Mouse (Mus musculus) neural tube, embryonic 13.5 days (tissue): ENCODE measurements around the gene Lnpk. TPM values are rescaled to one million over a fixed set of nuclear protein-coding genes. Genes with fewer than 3 reads are reported as not detected.

Experiments
- ATAC-seq: fragments of 200-750 bp; cut with Nextera tagmentation; 2 replicates; pipeline ENCODE4 v1.8.0; 2017; ENCODE audit warnings: low read depth, mild to moderate bottlenecking, moderate TSS enrichment, moderate library complexity
- H3K27ac ChIP-seq: fragments of 300-500 bp; sonication (generic); replicated peaks from 2 replicates; pipeline ENCODE4 v1.5.1; 2015; ENCODE audit warnings: moderate library complexity, mild to moderate bottlenecking, inconsistent platforms
- H3K27me3 ChIP-seq: fragments of 300-500 bp; sonication (generic); 2 replicates; pipeline ENCODE4 v1.6.1; 2015; ENCODE audit warnings: mild to moderate bottlenecking, inconsistent platforms
- H3K36me3 ChIP-seq: fragments of 300-500 bp; sonication (generic); 2 replicates; pipeline ENCODE4 v1.6.1; 2015; ENCODE audit warnings: mild to moderate bottlenecking, inconsistent platforms
- H3K4me1 ChIP-seq: fragments of 300-500 bp; sonication (generic); replicated peaks from 2 replicates; pipeline ENCODE4 v1.6.1; 2015; ENCODE audit warnings: inconsistent platforms
- H3K4me2 ChIP-seq: fragments of 300-500 bp; sonication (generic); 2 replicates; pipeline ENCODE4 v1.6.1; 2015; ENCODE audit warnings: inconsistent platforms, mild to moderate bottlenecking, moderate library complexity
- H3K4me3 ChIP-seq: fragments of 300-500 bp; sonication (generic); 2 replicates; pipeline ENCODE4 v1.5.1; 2015; ENCODE audit warnings: mild to moderate bottlenecking, inconsistent platforms
- H3K9ac ChIP-seq: fragments of 300-500 bp; sonication (generic); 2 replicates; pipeline ENCODE4 v1.6.1; 2015; ENCODE audit warnings: moderate library complexity, mild to moderate bottlenecking, inconsistent platforms
- H3K9me3 ChIP-seq: fragments of 300-500 bp; sonication (generic); 2 replicates; pipeline ENCODE4 v1.6.1; 2016; ENCODE audit warnings: inconsistent platforms
- WGBS: fragments of 180-500 bp; shearing (Covaris S2); methylation state at CpG from one replicate; pipeline ENCODE4 v1.1.7; 2015; 5-methylcytosine and 5-hydroxymethylcytosine counted together
- polyA plus RNA-seq: library from polyadenylated mRNA; unstranded; fragments of >200 nt; fragmentation: Nextera tagmentation; extraction: Ambion mirVana; gene quantifications from 2 replicates; pipeline ENCODE4 v1.2.1, GENCODE M21; 2015

The Lnpk gene
- polyA plus RNA-seq, 1 experiment from 2014 or later = 45.0 TPM

DNA sequence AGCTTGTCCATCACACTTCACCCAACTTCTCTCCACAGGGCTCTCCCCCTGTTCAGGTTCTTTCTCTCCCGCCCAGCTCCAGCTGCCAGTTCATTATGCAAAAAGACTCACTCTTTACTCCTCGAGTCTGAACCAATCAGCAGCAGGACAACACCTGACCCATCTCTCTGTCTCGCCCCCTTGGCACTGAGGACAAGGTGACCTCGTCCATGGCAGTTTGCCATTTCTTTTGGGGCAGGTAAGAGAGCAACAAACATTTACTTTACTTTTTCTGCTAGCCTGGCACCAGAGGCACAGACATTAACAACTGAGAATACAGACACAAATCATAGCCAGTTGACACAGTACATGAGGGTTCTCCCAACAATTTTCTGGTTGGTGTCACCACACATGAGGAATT is 8.8 kb downstream of the Lnpk start:
- H3K36me3 ChIP-seq = peaks cover 10% of the 10 kb centered on the region; the same call in 1 of the 2 replicates
- 63% methylated on average over 4 of the region's 4 CpGs for WGBS
- no peak for ATAC-seq

DNA sequence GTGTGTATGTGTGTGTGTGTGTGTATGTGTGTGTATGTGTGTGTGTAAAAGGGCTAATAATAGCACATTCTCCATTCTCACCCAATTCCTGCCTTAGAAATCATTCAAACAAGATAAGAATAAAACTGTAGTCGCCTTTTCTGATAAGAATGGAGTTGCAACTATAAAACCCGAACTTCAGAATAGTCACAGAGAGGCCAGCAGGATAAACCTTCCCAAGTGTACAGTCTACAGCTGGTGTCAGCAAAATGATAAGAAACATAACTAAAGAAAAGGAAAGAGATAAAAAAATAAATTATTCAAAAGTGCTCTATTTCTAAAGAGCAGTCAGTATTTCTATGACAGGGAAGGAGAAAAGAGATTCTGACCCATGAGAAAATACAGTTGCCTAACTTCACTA is 19.4 kb downstream of the Lnpk start:
- ATAC-seq = no peak
- H3K4me2 ChIP-seq = no peak overlapping the region
- no peaks in the 10 kb centered on the region for H3K27me3 ChIP-seq
- H3K27ac ChIP-seq = no peak overlapping the region
- H3K4me1 ChIP-seq = no peaks in the 10 kb centered on the region
- no peak overlapping the region for H3K9ac ChIP-seq
- 88% methylated on average over 2 of the region's 2 CpGs for WGBS
- H3K4me3 ChIP-seq = no peak overlapping the region
- peaks cover 14% of the 10 kb centered on the region; the same call in 1 of the 2 replicates for H3K36me3 ChIP-seq
- no peaks in the 10 kb centered on the region for H3K9me3 ChIP-seq

More for the DNA sequence above, 8.8 kb downstream of the Lnpk start:
- Histone ChIP-seq H3K4me2 (no peak overlapping the region), H3K4me1 (no peaks in the 10 kb centered on the region), H3K9ac (no peak overlapping the region), H3K9me3 (no peaks in the 10 kb centered on the region), H3K27me3 (no peaks in the 10 kb centered on the region), H3K4me3 (no peak overlapping the region), H3K27ac (no peak overlapping the region)

DNA sequence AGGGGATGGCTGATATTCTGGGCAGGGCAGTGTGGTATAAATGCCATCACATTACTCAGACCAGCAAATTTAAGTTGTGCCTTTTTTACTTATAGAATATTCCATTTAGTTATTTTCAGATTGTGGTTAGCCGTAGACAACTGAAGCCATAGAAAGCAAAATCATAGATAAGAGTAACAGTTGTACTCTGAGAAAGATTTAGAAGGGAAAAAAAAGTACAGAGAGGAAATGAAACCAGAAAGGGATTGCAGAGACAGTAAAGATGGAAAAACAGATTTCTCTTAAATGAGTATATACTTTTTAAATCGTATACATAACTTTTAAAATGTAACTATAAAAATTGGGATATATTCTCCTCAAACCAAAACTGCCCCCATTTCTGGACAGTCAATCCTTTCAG is 20.1 kb downstream of the Lnpk start:
- peaks cover 18% of the 10 kb centered on the region for H3K36me3 ChIP-seq
- no peak overlapping the region for H3K4me3 ChIP-seq
- WGBS = 92% methylated on average over 2 of the region's 2 CpGs
- no peak overlapping the region for H3K9ac ChIP-seq
- no peaks in the 10 kb centered on the region for H3K9me3 ChIP-seq
- no peak for ATAC-seq
- no peaks in the 10 kb centered on the region for H3K4me1 ChIP-seq
- H3K27ac ChIP-seq = no peak overlapping the region
- H3K27me3 ChIP-seq = no peaks in the 10 kb centered on the region
- no peak overlapping the region for H3K4me2 ChIP-seq

DNA sequence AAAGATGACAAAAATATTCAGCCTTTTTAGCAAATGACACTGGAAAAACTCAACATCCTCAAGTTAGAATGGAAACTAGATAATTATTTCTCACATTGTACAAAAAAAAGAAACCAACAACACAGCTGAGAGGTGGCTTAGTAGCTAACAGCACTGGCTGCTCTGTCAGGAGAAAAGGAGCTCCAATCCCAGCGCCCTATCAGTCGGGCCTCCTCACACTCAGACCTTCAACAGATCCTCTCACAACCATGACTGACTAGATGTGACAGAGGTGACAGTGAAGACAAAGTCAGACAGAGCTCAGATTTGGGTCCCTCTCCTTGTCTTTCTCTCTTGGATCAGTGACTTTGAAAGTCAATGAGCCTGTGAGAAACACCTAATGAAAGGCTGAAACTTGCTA is 21.8 kb downstream of the Lnpk start:
- no peak overlapping the region for H3K27ac ChIP-seq
- no peak for ATAC-seq
- peaks cover 31% of the 10 kb centered on the region for H3K36me3 ChIP-seq
- WGBS = 84% methylated on average over 2 of the region's 2 CpGs
- no peak overlapping the region for H3K9ac ChIP-seq
- no peaks in the 10 kb centered on the region for H3K27me3 ChIP-seq
- H3K4me1 ChIP-seq = no peaks in the 10 kb centered on the region
- H3K9me3 ChIP-seq = no peaks in the 10 kb centered on the region
- H3K4me3 ChIP-seq = no peak overlapping the region
- H3K4me2 ChIP-seq = no peak overlapping the region

DNA sequence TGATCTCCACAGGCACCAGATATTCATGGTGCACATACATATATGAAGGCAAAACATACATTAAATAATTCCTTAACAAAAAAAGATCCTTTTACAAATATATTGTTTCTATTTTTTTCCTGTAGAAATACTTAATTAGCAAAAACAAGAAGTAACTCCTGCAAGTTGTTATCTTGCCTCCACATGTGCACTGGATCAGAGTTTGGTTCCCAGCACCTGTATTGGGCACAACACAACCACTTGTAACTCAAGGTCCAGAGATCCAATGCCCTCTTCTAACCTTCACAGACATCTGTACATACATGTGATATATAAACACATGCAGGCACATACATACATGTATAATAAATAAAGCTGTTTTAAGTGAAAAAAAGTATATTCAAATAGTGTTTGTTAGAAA is 27.3 kb downstream of the Lnpk start:
- H3K27me3 ChIP-seq = no peaks in the 10 kb centered on the region
- H3K4me1 ChIP-seq = no peaks in the 10 kb centered on the region
- no peaks in the 10 kb centered on the region for H3K9me3 ChIP-seq
- H3K4me2 ChIP-seq = no peak overlapping the region
- H3K4me3 ChIP-seq = no peak overlapping the region
- no peak overlapping the region for H3K27ac ChIP-seq
- H3K36me3 ChIP-seq = peaks cover 17% of the 10 kb centered on the region
- H3K9ac ChIP-seq = no peak overlapping the region
- no peak for ATAC-seq

DNA sequence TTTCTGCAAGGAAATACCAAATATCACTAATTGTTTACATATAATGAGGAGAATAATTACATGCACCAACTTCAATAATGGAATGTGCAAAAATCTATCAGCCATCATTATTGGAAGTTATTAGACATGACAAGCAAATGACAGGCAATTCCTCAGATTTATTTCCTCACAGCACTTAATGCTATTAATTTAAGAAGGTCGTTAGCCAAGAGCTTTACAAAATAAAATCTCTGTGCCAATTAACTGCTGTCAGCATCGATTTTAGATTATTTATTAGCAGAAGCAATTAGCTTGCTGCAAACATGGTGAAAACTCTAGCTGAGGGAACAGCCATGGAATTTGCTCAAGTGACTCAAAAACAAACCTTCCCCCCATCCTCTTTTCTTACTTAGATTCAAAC is 30.9 kb downstream of the Lnpk start:
- H3K4me1 ChIP-seq = no peaks in the 10 kb centered on the region
- no peak overlapping the region for H3K4me3 ChIP-seq
- WGBS = 47% methylated on average over 2 of the region's 2 CpGs
- H3K27ac ChIP-seq = no peak overlapping the region
- ATAC-seq = no peak
- H3K9me3 ChIP-seq = no peaks in the 10 kb centered on the region
- no peak overlapping the region for H3K4me2 ChIP-seq
- H3K9ac ChIP-seq = no peak overlapping the region
- H3K36me3 ChIP-seq = peaks cover 7% of the 10 kb centered on the region
- H3K27me3 ChIP-seq = no peaks in the 10 kb centered on the region

DNA sequence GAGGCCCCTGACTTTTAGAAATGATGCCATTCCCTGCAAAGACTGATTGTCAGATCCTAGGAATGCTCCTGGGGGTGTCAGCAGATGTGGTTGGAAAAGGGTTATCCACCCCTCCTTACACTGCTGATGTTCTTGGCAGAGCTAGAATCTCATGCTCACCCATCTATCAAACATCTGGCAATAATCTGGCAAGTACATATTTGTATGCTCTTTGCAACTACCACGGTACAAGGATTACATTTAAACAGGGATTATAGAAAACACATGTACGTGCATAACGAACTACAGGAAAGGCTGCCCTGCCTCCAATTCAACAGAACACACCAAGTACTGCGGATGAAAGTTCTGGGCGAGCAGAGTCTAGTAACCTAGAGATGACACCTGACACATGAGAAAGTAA is 70.9 kb downstream of the Lnpk start:
- H3K4me3 ChIP-seq = no peak overlapping the region
- no peak for ATAC-seq
- H3K4me1 ChIP-seq = 0 out of 2 replicates have a peak, but pooled peaks cover 3% of the 10 kb centered on the region
- H3K27ac ChIP-seq = no peak overlapping the region
- H3K4me2 ChIP-seq = no peak overlapping the region
- H3K9me3 ChIP-seq = no peaks in the 10 kb centered on the region
- H3K9ac ChIP-seq = no peak overlapping the region
- 89% methylated on average over 5 of the region's 5 CpGs for WGBS
- no peaks in the 10 kb centered on the region for H3K27me3 ChIP-seq
- no peaks in the 10 kb centered on the region for H3K36me3 ChIP-seq

DNA sequence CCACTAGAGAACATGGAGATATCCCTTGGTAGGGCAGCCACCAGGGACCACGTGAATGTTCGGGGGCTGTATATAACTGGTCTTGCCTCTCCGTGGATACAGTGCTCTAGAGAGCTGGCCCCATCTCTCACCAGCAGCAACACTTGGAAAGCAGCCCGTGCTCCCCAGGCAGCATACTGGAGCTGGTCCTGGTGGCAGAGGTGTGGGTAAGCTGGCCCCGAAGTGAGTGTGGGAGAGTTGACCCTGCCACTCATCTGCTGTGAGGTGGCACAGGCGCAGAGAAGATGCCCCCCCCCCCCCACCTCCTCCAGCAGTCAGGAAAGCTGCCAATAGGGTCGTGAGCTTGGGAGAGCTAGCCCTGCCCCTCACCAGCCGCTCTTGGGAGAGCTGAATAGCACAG is 72.8 kb downstream of the Lnpk start:
- Histone ChIP-seq H3K27ac (no peak overlapping the region), H3K27me3 (no peaks in the 10 kb centered on the region), H3K4me3 (no peak overlapping the region), H3K9me3 (no peaks in the 10 kb centered on the region), H3K4me1 (0 out of 2 replicates have a peak, but pooled peaks cover 3% of the 10 kb centered on the region), H3K4me2 (no peak overlapping the region), H3K9ac (no peak overlapping the region), H3K36me3 (no peaks in the 10 kb centered on the region)
- ATAC-seq = no peak
- WGBS = 32% methylated on average over 8 of the region's 8 CpGs

DNA sequence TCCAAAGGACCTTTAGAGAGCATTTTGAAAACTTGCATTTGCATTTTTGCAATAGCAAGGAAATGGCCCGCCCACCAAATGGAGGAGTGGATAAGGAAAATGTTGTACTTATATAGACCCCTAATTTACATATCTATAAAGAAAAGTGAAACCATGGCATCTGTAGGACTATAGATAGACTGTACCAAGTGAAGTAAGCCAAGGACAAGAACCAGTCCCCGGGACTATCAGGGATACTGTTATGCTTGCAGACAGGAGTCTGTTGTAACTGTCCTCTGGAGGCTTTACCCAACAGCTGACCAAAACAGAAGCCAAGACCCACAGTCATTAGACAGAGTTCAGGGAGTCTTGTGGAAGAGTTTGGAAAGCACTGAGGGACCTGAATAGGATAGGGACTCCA is 78.9 kb downstream of the Lnpk start:
- no peak for ATAC-seq
- Histone ChIP-seq H3K4me3 (no peak overlapping the region), H3K27ac (no peak overlapping the region), H3K4me2 (no peak overlapping the region), H3K9ac (no peak overlapping the region), H3K27me3 (no peaks in the 10 kb centered on the region), H3K36me3 (no peaks in the 10 kb centered on the region), H3K9me3 (no peaks in the 10 kb centered on the region), H3K4me1 (no peaks in the 10 kb centered on the region)
- WGBS = 91% methylated on average over 2 of the region's 2 CpGs

DNA sequence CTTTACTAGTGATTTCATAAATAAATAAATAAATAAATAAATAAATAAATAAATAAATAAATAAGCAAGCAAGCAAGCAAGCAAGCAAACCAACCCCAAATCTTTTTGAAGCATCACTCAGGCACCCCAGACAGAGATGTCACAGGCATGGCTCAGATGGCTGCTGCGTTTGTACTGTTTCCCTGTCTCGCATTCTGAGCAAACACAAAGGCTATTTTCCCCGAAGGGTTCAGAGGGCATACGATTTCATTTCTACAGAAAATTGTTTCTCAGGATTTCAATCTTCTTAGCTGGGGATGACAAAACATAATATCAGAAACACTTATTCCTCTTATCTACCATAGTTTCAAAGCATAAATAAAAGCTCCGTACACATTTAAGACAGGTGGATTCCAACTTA is 81.4 kb downstream of the Lnpk start:
- H3K36me3 ChIP-seq = no peaks in the 10 kb centered on the region
- no peaks in the 10 kb centered on the region for H3K4me1 ChIP-seq
- 60% methylated on average over 5 of the region's 5 CpGs for WGBS
- H3K9me3 ChIP-seq = no peaks in the 10 kb centered on the region
- H3K9ac ChIP-seq = no peak overlapping the region
- no peak for ATAC-seq
- H3K27ac ChIP-seq = no peak overlapping the region
- H3K27me3 ChIP-seq = no peaks in the 10 kb centered on the region
- H3K4me3 ChIP-seq = no peak overlapping the region
- no peak overlapping the region for H3K4me2 ChIP-seq

DNA sequence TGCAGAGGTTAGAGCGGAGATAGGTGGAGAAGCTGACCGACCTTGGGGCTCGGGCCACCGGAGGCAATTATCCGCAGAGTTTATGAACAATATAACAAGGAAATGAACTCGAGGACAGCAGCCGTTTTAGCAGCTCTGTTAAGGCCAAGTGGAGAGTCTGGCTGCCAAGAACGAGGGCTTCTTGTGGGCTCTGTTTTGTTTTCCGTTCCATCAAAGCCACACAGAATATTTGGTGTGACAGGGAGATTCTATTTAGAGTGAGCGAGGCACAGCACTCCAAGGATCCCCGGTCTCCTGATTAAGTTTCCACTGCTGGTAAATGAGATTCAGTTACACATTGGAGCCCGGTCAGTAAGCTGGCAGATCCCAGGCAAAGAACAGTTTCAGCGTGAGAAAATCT is 87.8 kb downstream of the Lnpk start:
- Histone ChIP-seq H3K4me3 (no peak overlapping the region), H3K9ac (no peak overlapping the region), H3K4me1 (peaks cover 32% of the 10 kb centered on the region), H3K36me3 (no peaks in the 10 kb centered on the region), H3K27ac (no peak overlapping the region), H3K9me3 (no peaks in the 10 kb centered on the region), H3K4me2 (no peak overlapping the region), H3K27me3 (no peaks in the 10 kb centered on the region; the same call in 1 of the 2 replicates)
- WGBS = 74% methylated on average over 13 of the region's 13 CpGs
- ATAC-seq = no peak

DNA sequence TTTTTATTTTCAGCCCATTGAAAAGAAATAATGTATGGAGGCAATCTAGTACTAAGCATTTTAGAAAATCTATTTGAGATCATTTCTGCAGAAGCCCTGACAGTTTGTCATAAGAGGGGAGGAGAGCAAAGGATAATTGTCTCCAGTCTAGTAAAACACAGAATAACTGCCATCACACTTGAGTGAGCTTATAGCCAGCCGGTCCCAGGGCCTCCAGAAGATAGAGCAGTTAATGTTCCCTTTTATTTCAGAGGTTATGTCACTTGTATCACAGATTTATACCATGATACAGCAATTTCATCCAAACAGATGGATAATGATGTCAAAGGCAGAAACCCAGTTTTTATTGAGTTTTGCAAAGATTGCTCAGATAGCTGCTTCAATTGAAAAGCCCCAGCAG is 89.0 kb downstream of the Lnpk start:
- Histone ChIP-seq H3K36me3 (no peaks in the 10 kb centered on the region), H3K4me2 (no peak overlapping the region), H3K27me3 (no peaks in the 10 kb centered on the region; the same call in 1 of the 2 replicates), H3K9me3 (no peaks in the 10 kb centered on the region), H3K9ac (no peak overlapping the region), H3K27ac (peak overlapping the region; percentile 52), H3K4me1 (peaks cover 32% of the 10 kb centered on the region), H3K4me3 (no peak overlapping the region)
- WGBS = 48% methylated on average over 1 of the region's 1 CpGs
- peak; percentile 85 for ATAC-seq

DNA sequence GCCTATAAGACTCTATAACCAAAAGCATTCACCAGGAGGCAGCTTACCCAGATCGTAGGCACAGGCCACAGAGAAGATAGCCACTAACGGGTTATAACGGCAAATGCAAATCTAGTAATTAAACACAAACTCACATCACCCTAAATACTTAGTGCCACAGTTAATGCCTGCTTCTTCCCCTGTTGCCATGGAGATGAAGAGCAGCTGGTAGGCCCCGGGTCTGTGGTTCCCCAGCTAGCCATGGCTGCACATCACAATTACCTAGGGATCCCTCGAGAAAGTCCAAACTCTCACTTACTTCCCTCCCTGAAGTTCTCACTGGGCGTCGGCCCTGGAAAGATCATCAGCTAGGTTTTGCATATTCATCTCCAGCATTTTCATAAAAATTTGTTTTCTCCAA is 90.8 kb downstream of the Lnpk start:
- no peak; the same call in 1 of the 2 replicates for ATAC-seq
- 38% methylated on average over 7 of the region's 7 CpGs for WGBS

More for the DNA sequence above, 90.8 kb downstream of the Lnpk start:
- Histone ChIP-seq H3K4me3 (no peak overlapping the region), H3K27me3 (no peaks in the 10 kb centered on the region; the same call in 1 of the 2 replicates), H3K36me3 (no peaks in the 10 kb centered on the region), H3K27ac (no peak overlapping the region), H3K4me1 (peaks cover 32% of the 10 kb centered on the region), H3K4me2 (no peak overlapping the region), H3K9me3 (no peaks in the 10 kb centered on the region), H3K9ac (no peak overlapping the region)
